Mouse (Mus musculus): ENCODE data around the gene Jak3.

- TF ChIP-seq CTCF (IDR thresholded peaks at IDR 0.05; ENCODE audit: borderline replicate concordance, extremely low read depth, insufficient read depth, insufficient read length) (no peak), POLR2A (IDR thresholded peaks at IDR 0.05; ENCODE audit: borderline replicate concordance, extremely low read depth, insufficient read depth, insufficient read length, poor library complexity, severe bottlenecking) (no peak)
Measured at GRCm38 (mm10) chr8:71728240-71728785, 52.2 kb downstream of the Jak3 start.

Measured in brain, embryonic 14.5 days (tissue).